In genomic region chr11:117653491-117654351, GRCm38 (mm10) we compare ENCODE assay signal across 8 mouse cellular contexts. TPM values are rescaled to one million over a fixed set of nuclear protein-coding genes. Genes with fewer than 3 reads are reported as not detected.
DNase-seq lines count a peak whose midpoint lies in the region; ATAC-seq and TF ChIP-seq lines count a peak whose summit lies in the region.

Tnrc6c (plus strand) TSS chr11:117654289.

- WGBS in forebrain, embryonic 11.5 days = 1% methylated on average over 62 of the region's 62 CpGs
- under 1% methylated on average over 62 of the region's 62 CpGs for WGBS in heart, embryonic 15.5 days
- 1% methylated on average over 62 of the region's 62 CpGs for WGBS in liver, embryonic 16.5 days (ENCODE audit: insufficient replicate concordance)
- under 1% methylated on average over 62 of the region's 62 CpGs for WGBS in neural tube, embryonic 15.5 days
- WGBS in thymus, adult 2 months = under 1% methylated on average over 62 of the region's 62 CpGs

- no peaks in the 10 kb centered on the region; the same call in 1 of the 2 replicates for H3K27me3 ChIP-seq in forebrain, embryonic 11.5 days (ENCODE audit: control insufficient read depth, insufficient read depth, low read length)
- peaks cover 17% of the 10 kb centered on the region; the same call in 1 of the 2 replicates for H3K27me3 ChIP-seq in heart, embryonic 15.5 days
- peaks cover 26% of the 10 kb centered on the region for H3K27me3 ChIP-seq in liver, embryonic 16.5 days (ENCODE audit: control insufficient read depth, insufficient read depth, low read depth, low read length)
- H3K27me3 ChIP-seq in neural tube, embryonic 15.5 days (replicated peaks) = peaks cover 4% of the 10 kb centered on the region; the same call in 1 of the 2 replicates
- H3K27me3 ChIP-seq in thymus, adult 2 months (ENCODE audit: control insufficient read depth, insufficient read depth, low read length) = no peaks in the 10 kb centered on the region

- H3K4me1 ChIP-seq in forebrain, embryonic 11.5 days (replicated peaks; ENCODE audit: control insufficient read depth, insufficient read depth, low read length) = peaks cover 7% of the 10 kb centered on the region
- peaks cover 27% of the 10 kb centered on the region for H3K4me1 ChIP-seq in heart, embryonic 15.5 days (replicated peaks)
- H3K4me1 ChIP-seq in liver, embryonic 16.5 days (ENCODE audit: control insufficient read depth, low read depth, low read length) = peaks cover 25% of the 10 kb centered on the region
- H3K4me1 ChIP-seq in neural tube, embryonic 15.5 days = peaks cover 37% of the 10 kb centered on the region
- peaks cover 10% of the 10 kb centered on the region for H3K4me1 ChIP-seq in thymus, adult 2 months (replicated peaks; ENCODE audit: control insufficient read depth, insufficient read depth, low read length)

- peak within 1 kb of the TSS; percentile 90 for H3K27ac ChIP-seq in forebrain, embryonic 11.5 days (ENCODE audit: low read depth, low read length)
- H3K27ac ChIP-seq in heart, embryonic 15.5 days = peak within 1 kb of the TSS; percentile 98
- peak within 1 kb of the TSS; percentile 79 for H3K27ac ChIP-seq in liver, embryonic 16.5 days (ENCODE audit: low read length)
- peak within 1 kb of the TSS; percentile 99 for H3K27ac ChIP-seq in neural tube, embryonic 15.5 days (replicated peaks)
- peak within 1 kb of the TSS; percentile 54 for H3K27ac ChIP-seq in thymus, adult 2 months (ENCODE audit: control insufficient read depth, insufficient read depth, low read length)

- no peaks in the 10 kb centered on the region for H3K36me3 ChIP-seq in forebrain, embryonic 11.5 days (ENCODE audit: control insufficient read depth, insufficient read depth, low read length)
- H3K36me3 ChIP-seq in heart, embryonic 15.5 days = no peaks in the 10 kb centered on the region
- no peaks in the 10 kb centered on the region for H3K36me3 ChIP-seq in liver, embryonic 16.5 days (ENCODE audit: control insufficient read depth, insufficient read depth)
- H3K36me3 ChIP-seq in neural tube, embryonic 15.5 days = no peaks in the 10 kb centered on the region
- H3K36me3 ChIP-seq in thymus, adult 2 months (ENCODE audit: control insufficient read depth, insufficient read depth, low read length) = no peaks in the 10 kb centered on the region

- TF ChIP-seq POLR2A in thymus, adult 2 months (IDR thresholded peaks at IDR 0.05; ENCODE audit: control insufficient read depth, extremely low read depth, insufficient read depth, low read length, poor library complexity) = no peak

- H3K9me3 ChIP-seq in forebrain, embryonic 11.5 days (ENCODE audit: control insufficient read depth, low read length) = no peaks in the 10 kb centered on the region
- H3K9me3 ChIP-seq in heart, embryonic 15.5 days (replicated peaks) = no peaks in the 10 kb centered on the region
- no peaks in the 10 kb centered on the region for H3K9me3 ChIP-seq in liver, embryonic 16.5 days (replicated peaks; ENCODE audit: control insufficient read depth, low read length)
- no peaks in the 10 kb centered on the region for H3K9me3 ChIP-seq in neural tube, embryonic 15.5 days (replicated peaks)

- peak; percentile 92 for ATAC-seq in forebrain, embryonic 11.5 days (replicated peaks; ENCODE audit: low FRiP score)
- peak; percentile 84 for ATAC-seq in heart, embryonic 15.5 days (replicated peaks; ENCODE audit: insufficient number of reproducible peaks, insufficient read depth, low FRiP score, low read depth)
- peak; percentile 62 for ATAC-seq in liver, embryonic 16.5 days (ENCODE audit: low read depth)
- ATAC-seq in neural tube, embryonic 15.5 days (ENCODE audit: low FRiP score) = peak; percentile 93

- H3K4me2 ChIP-seq in forebrain, embryonic 11.5 days (ENCODE audit: low read depth, low read length, severe bottlenecking) = peak within 1 kb of the TSS; percentile 97
- peak within 1 kb of the TSS; percentile 81 for H3K4me2 ChIP-seq in heart, embryonic 15.5 days
- peak within 1 kb of the TSS; percentile 98 for H3K4me2 ChIP-seq in liver, embryonic 16.5 days (ENCODE audit: low read depth, low read length)
- H3K4me2 ChIP-seq in neural tube, embryonic 15.5 days = peak within 1 kb of the TSS; percentile 81

- DNase-seq in CD4-positive, CD25-positive, alpha-beta regulatory T cell, adult 2 months (ENCODE audit: low read depth, low spot score) = peak; percentile 91
- DNase-seq in adrenal gland, postnatal 25 days = peak; percentile 69
- peak; percentile 88 for DNase-seq in forebrain, embryonic 11.5 days (ENCODE audit: low spot score)
- DNase-seq in layer of hippocampus, adult 11-12 months (ENCODE audit: low spot score) = peak; percentile 80
- DNase-seq in thymus, adult 2 months = peak; percentile 80

- H3K9ac ChIP-seq in forebrain, embryonic 11.5 days (ENCODE audit: low read length) = peak within 1 kb of the TSS; percentile 96
- peak within 1 kb of the TSS; percentile 95 for H3K9ac ChIP-seq in heart, embryonic 15.5 days
- H3K9ac ChIP-seq in liver, embryonic 16.5 days (ENCODE audit: low read depth, low read length) = peak within 1 kb of the TSS; percentile 80
- H3K9ac ChIP-seq in neural tube, embryonic 15.5 days (replicated peaks) = peak within 1 kb of the TSS; percentile 93

- peak within 1 kb of the TSS; percentile 98 for H3K4me3 ChIP-seq in forebrain, embryonic 11.5 days (ENCODE audit: low read depth, low read length)
- H3K4me3 ChIP-seq in heart, embryonic 15.5 days = peak within 1 kb of the TSS; percentile 92
- H3K4me3 ChIP-seq in liver, embryonic 16.5 days (ENCODE audit: low read depth, low read length) = peak within 1 kb of the TSS; percentile 85
- H3K4me3 ChIP-seq in neural tube, embryonic 15.5 days (replicated peaks) = peak within 1 kb of the TSS; percentile 89
- peak within 1 kb of the TSS; percentile 66 for H3K4me3 ChIP-seq in thymus, adult 2 months (ENCODE audit: control insufficient read depth, insufficient read depth, low read length)

- no peak for TF ChIP-seq CTCF in thymus, adult 2 months (IDR thresholded peaks at IDR 0.05; ENCODE audit: borderline replicate concordance, control insufficient read depth, extremely low read depth, insufficient read depth, low read length, poor library complexity)

RNA-seq across cellular contexts. Expression of gene Tnrc6c, which starts in this region (rescaled TPM):
- 24.1 and 29.4 TPM in 2 replicates for total RNA-seq in adrenal gland, postnatal 25 days (2021)
- 18.5 and 18.8 TPM in 2 replicates for polyA plus RNA-seq in forebrain, embryonic 11.5 days (2014; fragmentation: Nextera tagmentation; extraction: Ambion mirVana)
- polyA plus RNA-seq in heart, embryonic 15.5 days (2015; fragmentation: Nextera tagmentation; extraction: Ambion mirVana) = 6.6 and 7.3 TPM in 2 replicates
- 2.1 and 2.4 TPM in 2 replicates for polyA plus RNA-seq in liver, embryonic 16.5 days (2015; fragmentation: Nextera tagmentation; extraction: Ambion mirVana)
- 20.5 and 23.6 TPM in 2 replicates for polyA plus RNA-seq in neural tube, embryonic 15.5 days (2015; fragmentation: Nextera tagmentation; extraction: Ambion mirVana)
- 75.0 and 89.7 TPM in 2 replicates for polyA plus RNA-seq in thymus, adult 2 months (2012; rRNA removed)

Comparison
In these comparisons a context has a peak if more than half of its experiments do, and no peak if none do; other contexts are left out.
1. Peak in every context shown above with its lines: DNase-seq, ATAC-seq, H3K4me3 ChIP-seq and H3K27ac ChIP-seq.